In genomic region chr6:50109201-50109756, GRCm38 (mm10) we compare ENCODE assay signal across 8 mouse cellular contexts. TPM values are rescaled to one million over a fixed set of nuclear protein-coding genes. Genes with fewer than 3 reads are reported as not detected.
A peak's percentile ranks its signal among the peaks of the same experiment; 100 is the strongest.
DNase-seq lines count a peak whose midpoint lies in the region; ATAC-seq and TF ChIP-seq lines count a peak whose summit lies in the region.

No protein-coding gene starts in this region.

- peak overlapping the region; percentile 89 for H3K4me2 ChIP-seq in lung, embryonic 14.5 days
- H3K4me2 ChIP-seq in liver, embryonic 15.5 days, result peak overlapping the region; percentile 85
- peak overlapping the region; percentile 91 for H3K4me2 ChIP-seq in stomach, embryonic 15.5 days

- H3K4me3 ChIP-seq in lung, embryonic 14.5 days (ENCODE audit: low read depth, low read length), result peak overlapping the region; percentile 79
- H3K4me3 ChIP-seq in liver, embryonic 15.5 days (replicated peaks), result peak overlapping the region; percentile 74
- peak overlapping the region; percentile 84 for H3K4me3 ChIP-seq in stomach, embryonic 15.5 days (replicated peaks)

- H3K27ac ChIP-seq in lung, embryonic 14.5 days (ENCODE audit: low read depth), result peak overlapping the region; percentile 83
- no peak overlapping the region for H3K27ac ChIP-seq in liver, embryonic 15.5 days (replicated peaks)
- peak overlapping the region; percentile 77; the same call in 1 of the 2 replicates for H3K27ac ChIP-seq in stomach, embryonic 15.5 days

- no peaks in the 10 kb centered on the region; the same call in 1 of the 2 replicates for H3K27me3 ChIP-seq in lung, embryonic 14.5 days (ENCODE audit: insufficient read depth, low read length)
- H3K27me3 ChIP-seq in liver, embryonic 15.5 days, result peaks cover 34% of the 10 kb centered on the region
- H3K27me3 ChIP-seq in stomach, embryonic 15.5 days (replicated peaks), result no peaks in the 10 kb centered on the region

- H3K4me1 ChIP-seq in lung, embryonic 14.5 days (ENCODE audit: insufficient read depth), result peaks cover 6% of the 10 kb centered on the region; the same call in 1 of the 2 replicates
- H3K4me1 ChIP-seq in liver, embryonic 15.5 days (replicated peaks), result peaks cover 14% of the 10 kb centered on the region
- H3K4me1 ChIP-seq in stomach, embryonic 15.5 days, result peaks cover 10% of the 10 kb centered on the region; the same call in 1 of the 2 replicates

- H3K9ac ChIP-seq in lung, embryonic 14.5 days, result peak overlapping the region; percentile 87
- H3K9ac ChIP-seq in liver, embryonic 15.5 days, result peak overlapping the region; percentile 72; the same call in 1 of the 2 replicates
- peak overlapping the region; percentile 29; the same call in 1 of the 2 replicates for H3K9ac ChIP-seq in stomach, embryonic 15.5 days

- DNase-seq in lung, embryonic 14.5 days, result peak; percentile 44
- DNase-seq in lung, postnatal 14 days, result no peak
- peak; percentile 11 for DNase-seq in cerebellum, adult 11-12 months
- no peak for DNase-seq in gastrocnemius, postnatal 10 days

- H3K9me3 ChIP-seq in lung, embryonic 14.5 days (ENCODE audit: low read depth, low read length), result no peaks in the 10 kb centered on the region
- no peaks in the 10 kb centered on the region for H3K9me3 ChIP-seq in liver, embryonic 15.5 days (replicated peaks)
- no peaks in the 10 kb centered on the region for H3K9me3 ChIP-seq in stomach, embryonic 15.5 days

- no peak for TF ChIP-seq CTCF in lung, embryonic 14.5 days (IDR thresholded peaks at IDR 0.05; ENCODE audit: low read depth)

- no peaks in the 10 kb centered on the region for H3K36me3 ChIP-seq in lung, embryonic 14.5 days (ENCODE audit: insufficient read depth)
- H3K36me3 ChIP-seq in liver, embryonic 15.5 days (replicated peaks), result no peaks in the 10 kb centered on the region
- no peaks in the 10 kb centered on the region for H3K36me3 ChIP-seq in stomach, embryonic 15.5 days

- 3% methylated on average over 15 of the region's 15 CpGs for whole genome bisulfite sequencing in lung, embryonic 14.5 days
- WGBS in liver, embryonic 15.5 days (ENCODE audit: insufficient replicate concordance), result 4% methylated on average over 15 of the region's 15 CpGs
- 3% methylated on average over 15 of the region's 15 CpGs for WGBS in stomach, embryonic 15.5 days

- ATAC-seq in lung, embryonic 14.5 days (ENCODE audit: insufficient read depth), result no peak
- ATAC-seq in granulocyte monocyte progenitor cell, adult 5-6 weeks (replicated peaks; ENCODE audit: poor library complexity, severe bottlenecking), result 0 out of 2 replicates have a peak, but pooled peaks have one; percentile 4
- ATAC-seq in liver, embryonic 15.5 days (ENCODE audit: insufficient read depth), result no peak
- ATAC-seq in stomach, embryonic 15.5 days (ENCODE audit: insufficient read depth, low FRiP score, low read depth), result no peak
- no peak for ATAC-seq in erythroid progenitor cell, adult 5-6 weeks (replicated peaks; ENCODE audit: low FRiP score, poor library complexity, severe bottlenecking)

RNA-seq across cellular contexts. Expression of gene Mpp6, which starts 0.8 kb away (rescaled TPM):
- 77.2 and 78.5 TPM in 2 replicates for polyA plus RNA-seq in lung, embryonic 14.5 days (2014; fragmentation: Nextera tagmentation; extraction: Ambion mirVana)
- 104 and 133 TPM in 2 replicates for total RNA-seq in granulocyte monocyte progenitor cell, adult 5-6 weeks (2014; fragmentation: Nextera tagmentation)
- 174 and 240 TPM in 2 replicates for total RNA-seq in granulocyte monocyte progenitor cell, adult 5-6 weeks (2017)
- polyA plus RNA-seq in liver, embryonic 15.5 days (2015; fragmentation: Nextera tagmentation; extraction: Ambion mirVana), result 34.1 and 34.7 TPM in 2 replicates
- polyA plus RNA-seq in stomach, embryonic 15.5 days (2015; fragmentation: Nextera tagmentation; extraction: Ambion mirVana), result 56.2 and 59.0 TPM in 2 replicates
- total RNA-seq in erythroid progenitor cell, adult 5-6 weeks (2015; ENCODE audit: low replicate concordance), result 34.2 and 46.5 TPM in 2 replicates
- 20.5 and 30.2 TPM in 2 replicates for total RNA-seq in erythroid progenitor cell, adult 5-6 weeks (2017; ENCODE audit: low replicate concordance)
- total RNA-seq in gastrocnemius, postnatal 10 days (2021), result 100 to 1,000 TPM; 148 to 154 TPM

Comparison
In these comparisons a context has a peak if more than half of its experiments do, and no peak if none do; other contexts are left out.
1. DNase-seq: peak in lung, embryonic 14.5 days (single experiment) and cerebellum, adult 11-12 months (single experiment); none in lung, postnatal 14 days (single experiment) and gastrocnemius, postnatal 10 days (single experiment).
2. H3K9ac ChIP-seq: peak in every context shown above with its lines; median percentile 87 in lung, embryonic 14.5 days; 72 in liver, embryonic 15.5 days; 29 in stomach, embryonic 15.5 days.
3. Peak in every context shown above with its lines, with median percentiles within 50 percentile points of each other: H3K4me2 ChIP-seq and H3K4me3 ChIP-seq.